Mouse (Mus musculus) MEL (cell line): Measurements from ENCODE around the gene Grwd1. TPM values are rescaled to one million over a fixed set of nuclear protein-coding genes. Genes with fewer than 3 reads are reported as not detected.

Experiments
- DNase-seq: peaks from one replicate; pipeline ENCODE4 v3.0.0; 2011; ENCODE audit warnings: low read depth, low spot score
- H3K27ac ChIP-seq: 2 replicates; pipeline ENCODE4 v1.5.1; 2012; ENCODE audit warnings: low read depth, mild to moderate bottlenecking, control low read depth, low read length, moderate library complexity; ENCODE audit not compliant: control insufficient read depth
- H3K27me3 ChIP-seq, 2 experiments: fragments of 150-350 bp in 1 of 2; sonication (generic) in 1 of 2; 2 replicates each; pipeline ENCODE4 v1.6.1; 2012; ENCODE audit warnings: low read length in 2 of 2, mild to moderate bottlenecking in 2 of 2, improper control_type of control experiment in 1 of 2, moderate library complexity in 1 of 2; ENCODE audit not compliant: insufficient read depth in 2 of 2, control insufficient read depth in 1 of 2
- H3K36me3 ChIP-seq, 2 experiments: 2 replicates each; pipeline ENCODE4 v1.6.1; 2012 to 2014; ENCODE audit warnings: low read length in 2 of 2, improper control_type of control experiment in 1 of 2, inconsistent platforms in 1 of 2, mild to moderate bottlenecking in 1 of 2; ENCODE audit not compliant: insufficient read depth in 2 of 2, control insufficient read depth in 1 of 2
- H3K4me1 ChIP-seq, 2 experiments: fragments of 150-350 bp in 1 of 2; sonication (generic) in 1 of 2; 2 replicates each; pipeline ENCODE4 v1.6.1; 2012; ENCODE audit warnings: low read length in 2 of 2, improper control_type of control experiment in 1 of 2, mild to moderate bottlenecking in 1 of 2; ENCODE audit not compliant: insufficient read depth in 2 of 2, control insufficient read depth in 1 of 2
- H3K4me3 ChIP-seq, 2 experiments: fragments of 150-350 bp in 1 of 2; sonication (generic) in 1 of 2; 2 replicates each; pipeline ENCODE4 v1.5.1; 2012; ENCODE audit warnings: low read depth in 2 of 2, low read length in 2 of 2, mild to moderate bottlenecking in 2 of 2, moderate library complexity in 2 of 2, control low read depth in 1 of 2, improper control_type of control experiment in 1 of 2; ENCODE audit not compliant: control insufficient read depth in 1 of 2, insufficient read depth in 1 of 2
- H3K79me2 ChIP-seq: 2 replicates; pipeline ENCODE4 v1.6.1; 2012; ENCODE audit warnings: mild to moderate bottlenecking, low read length, moderate library complexity; ENCODE audit not compliant: control insufficient read depth, poor library complexity, insufficient read depth
- H3K9ac ChIP-seq: 2 replicates; pipeline ENCODE4 v1.6.1; 2012; ENCODE audit warnings: low read depth, mild to moderate bottlenecking, control low read depth, low read length, moderate library complexity; ENCODE audit not compliant: control insufficient read depth, poor library complexity, severe bottlenecking
- H3K9me3 ChIP-seq: fragments of 150-350 bp; sonication (generic); replicated peaks from 2 replicates; pipeline ENCODE4 v1.6.1; 2012; ENCODE audit warnings: mild to moderate bottlenecking, low read length, improper control_type of control experiment, moderate library complexity; ENCODE audit not compliant: insufficient read depth
- CTCF ChIP-seq, 3 experiments: IDR thresholded peaks in 2 of 3; conservative IDR thresholded peaks in 1 of 3; 2 replicates each; pipeline ENCODE4 v1.5.1; 2011 to 2012; ENCODE audit warnings: low read length in 3 of 3, low read depth in 2 of 3, mild to moderate bottlenecking in 2 of 3, improper control_type of control experiment in 1 of 3, inconsistent platforms in 1 of 3, mixed read lengths in 1 of 3, moderate library complexity in 1 of 3; ENCODE audit not compliant: control insufficient read depth in 1 of 3, insufficient read depth in 1 of 3, poor library complexity in 1 of 3, severe bottlenecking in 1 of 3
- E2F4 ChIP-seq: IDR thresholded peaks from 2 replicates; pipeline ENCODE4 v1.6.1; 2011; ENCODE audit warnings: low read depth, low read length, improper control_type of control experiment, borderline replicate concordance
- ETS1 ChIP-seq: IDR thresholded peaks from 2 replicates; pipeline ENCODE4 v1.6.1; 2012; ENCODE audit warnings: low read depth, mild to moderate bottlenecking, inconsistent platforms, low read length, improper control_type of control experiment, moderate library complexity
- KAT2A ChIP-seq: conservative IDR thresholded peaks from 2 replicates; pipeline ENCODE4 v1.6.1; 2012; ENCODE audit warnings: low read depth, low read length, improper control_type of control experiment, inconsistent platforms
- MAFK ChIP-seq: IDR thresholded peaks from 2 replicates; pipeline ENCODE4 v1.6.1; 2011; ENCODE audit warnings: low read depth, mild to moderate bottlenecking, low read length, improper control_type of control experiment, borderline replicate concordance
- MAZ ChIP-seq: IDR thresholded peaks from 2 replicates; pipeline ENCODE4 v1.6.1; 2012; ENCODE audit warnings: low read depth, mild to moderate bottlenecking, inconsistent platforms, low read length, improper control_type of control experiment
- MYC ChIP-seq: IDR thresholded peaks from 2 replicates; pipeline ENCODE4 v1.6.1; 2011; ENCODE audit warnings: low read depth, mild to moderate bottlenecking, low read length, improper control_type of control experiment, moderate library complexity
- NRF1 ChIP-seq: IDR thresholded peaks from 2 replicates; pipeline ENCODE4 v1.6.1; 2014; ENCODE audit warnings: low read depth, mild to moderate bottlenecking, inconsistent platforms, low read length, improper control_type of control experiment, moderate library complexity; ENCODE audit not compliant: poor library complexity, insufficient read depth, severe bottlenecking
- POLR2A ChIP-seq, 2 experiments: IDR thresholded peaks; 2 replicates each; pipeline ENCODE4 v1.6.1; 2011 to 2012; ENCODE audit warnings: low read length in 2 of 2, mild to moderate bottlenecking in 2 of 2, control low read depth in 1 of 2, improper control_type of control experiment in 1 of 2, low read depth in 1 of 2, moderate library complexity in 1 of 2; ENCODE audit not compliant: control insufficient read depth in 1 of 2, insufficient read depth in 1 of 2, poor library complexity in 1 of 2
- POLR2AphosphoS5 ChIP-seq: IDR thresholded peaks from 2 replicates; pipeline ENCODE4 v1.6.1; 2012; ENCODE audit warnings: low read depth, borderline replicate concordance, mild to moderate bottlenecking, inconsistent platforms, low read length, moderate library complexity, mixed read lengths
- RAD21 ChIP-seq: IDR thresholded peaks from 2 replicates; pipeline ENCODE4 v1.6.1; 2011; ENCODE audit warnings: mild to moderate bottlenecking, low read depth, low read length, improper control_type of control experiment
- TBP ChIP-seq: IDR thresholded peaks from 2 replicates; pipeline ENCODE4 v1.8.0; 2011; ENCODE audit warnings: low read depth, low read length, improper control_type of control experiment
- USF1 ChIP-seq: IDR thresholded peaks from 2 replicates; pipeline ENCODE4 v1.6.1; 2014; ENCODE audit warnings: low read depth, mild to moderate bottlenecking, inconsistent platforms, low read length, improper control_type of control experiment, moderate library complexity
- USF2 ChIP-seq, 2 experiments: IDR thresholded peaks; 2 replicates each; pipeline ENCODE4 v1.6.1; 2011 to 2012; ENCODE audit warnings: improper control_type of control experiment in 2 of 2, low read length in 2 of 2, borderline replicate concordance in 1 of 2, inconsistent platforms in 1 of 2, low read depth in 1 of 2, mild to moderate bottlenecking in 1 of 2; ENCODE audit not compliant: insufficient read depth in 1 of 2
- polyA plus RNA-seq, 2 experiments: library from polyadenylated mRNA; stranded (reverse) in 1 of 2; unstranded in 1 of 2; fragments of >175 nt in 1 of 2; fragments of >200 nt in 1 of 2; gene quantifications; 2 replicates each; pipeline versions ENCODE4 v1.2.1 to v1.2.4; 2012; ENCODE audit warnings: low replicate concordance in 2 of 2, low read depth in 1 of 2; ENCODE audit not compliant: insufficient read length in 2 of 2, insufficient read depth in 1 of 2, missing spikeins in 1 of 2
- total RNA-seq: library from RNA; depleted of rRNA; stranded (reverse); fragments of 300-350 nt; gene quantifications from 2 replicates; pipeline ENCODE4 v1.2.3, GENCODE M21; 2012

Gene Grwd1
- total and polyA plus RNA-seq, 3 experiments: 82.2 to 173 (median 108) TPM

- H3K27me3 ChIP-seq: no peaks in the 10 kb centered on the region
- H3K27ac ChIP-seq: no peak overlapping the region
- no peak overlapping the region for H3K4me3 ChIP-seq
- TF ChIP-seq E2F4: no peak
- no peak for TF ChIP-seq KAT2A
- no peak for TF ChIP-seq TBP
- no peak for TF ChIP-seq MYC
- peaks cover 0 to 14% of the 10 kb centered on the region in 2 experiments; a peak in 3 of 4 replicates for H3K4me1 ChIP-seq
- DNase-seq: no peak
- H3K36me3 ChIP-seq: peaks cover 2 to 10% of the 10 kb centered on the region in 2 experiments; a peak in 3 of 4 replicates
- no peaks in the 10 kb centered on the region for H3K9me3 ChIP-seq
- H3K9ac ChIP-seq: no peak overlapping the region
- peaks cover 16% of the 10 kb centered on the region for H3K79me2 ChIP-seq
Measured at GRCm38 (mm10) chr7:45833924-45834323, 3.2 kb upstream of the Grwd1 start.

DNA sequence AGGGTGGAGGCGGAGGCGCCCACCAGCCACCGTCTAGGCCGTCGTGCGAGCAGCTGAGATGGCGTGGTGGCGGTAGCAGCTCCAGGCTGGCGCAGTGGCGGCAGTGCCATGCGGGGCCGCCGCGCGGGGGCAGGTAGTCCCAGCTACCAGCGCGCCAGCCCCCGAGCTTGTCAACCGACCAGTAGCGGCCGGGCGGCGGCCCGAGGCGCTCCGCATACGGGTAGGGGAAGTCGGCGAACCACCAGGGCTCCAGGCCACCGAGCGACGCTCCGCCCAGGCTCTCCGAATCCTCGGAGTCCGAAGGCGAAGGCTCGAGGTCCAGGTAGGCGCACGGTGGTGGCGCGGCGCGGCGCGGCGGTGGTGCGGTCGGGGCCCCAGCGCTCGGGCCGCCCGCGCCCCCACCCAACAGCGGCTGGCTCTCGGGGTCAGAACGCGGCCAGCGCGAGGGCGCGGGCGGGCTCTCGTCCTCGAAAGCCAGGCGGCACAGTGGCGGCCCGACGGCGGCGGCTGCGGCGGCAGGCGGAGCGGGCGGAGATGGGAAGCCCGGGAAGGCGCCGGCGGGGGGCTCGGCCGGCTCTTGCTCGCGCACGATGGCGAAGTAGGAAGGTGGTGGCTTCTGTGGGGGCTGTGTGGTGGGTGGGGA lies 2.5 kb upstream of the Grwd1 start:
- H3K79me2 ChIP-seq: peaks cover 18% of the 10 kb centered on the region
- H3K27ac ChIP-seq: no peak overlapping the region
- H3K36me3 ChIP-seq: peaks cover 2 to 11% of the 10 kb centered on the region in 2 experiments; a peak in 3 of 4 replicates
- no peak for DNase-seq
- peaks cover 0 to 14% of the 10 kb centered on the region in 2 experiments; a peak in 3 of 4 replicates for H3K4me1 ChIP-seq
- H3K4me3 ChIP-seq: no peak overlapping the region
- no peak overlapping the region for H3K9ac ChIP-seq
- no peaks in the 10 kb centered on the region for H3K9me3 ChIP-seq
- TF ChIP-seq E2F4: no peak
- TF ChIP-seq MAFK: no peak
- H3K27me3 ChIP-seq: no peaks in the 10 kb centered on the region

GRCm38 (mm10) chr7:45832428-45832827 lies 1.7 kb upstream of the Grwd1 start:
- Histone ChIP-seq H3K4me1 (peaks cover 0 to 14% of the 10 kb centered on the region in 2 experiments; a peak in 3 of 4 replicates), H3K79me2 (peaks cover 18% of the 10 kb centered on the region), H3K9ac (no peak overlapping the region), H3K4me3 (no peak overlapping the region), H3K36me3 (peaks cover 2 to 11% of the 10 kb centered on the region in 2 experiments), H3K27me3 (no peaks in the 10 kb centered on the region), H3K9me3 (no peaks in the 10 kb centered on the region), H3K27ac (no peak overlapping the region)
- no peak for DNase-seq
- TF ChIP-seq CTCF (IDR thresholded peaks at IDR 0.05 in 2 of 3, conservative IDR thresholded peaks at IDR 0.05 in 1 of 3; ENCODE audit: control insufficient read depth in 1 of 3, insufficient read depth in 1 of 3, low read depth in 2 of 3, low read length in 3 of 3, poor library complexity in 1 of 3, severe bottlenecking in 1 of 3) (no peak), RAD21 (no peak), USF1 (no peak), ETS1 (no peak), MAFK (no peak), POLR2A (IDR thresholded peaks at IDR 0.05; ENCODE audit: control insufficient read depth in 1 of 2, insufficient read depth in 1 of 2, low read depth in 1 of 2, low read length in 2 of 2, poor library complexity in 1 of 2) (no peak), USF2 (IDR thresholded peaks at IDR 0.05; ENCODE audit: borderline replicate concordance in 1 of 2, insufficient read depth in 1 of 2, low read depth in 1 of 2, low read length in 2 of 2) (no peak), NRF1 (no peak), POLR2AphosphoS5 (no peak), MAZ (no peak)
